Mouse (Mus musculus) ES-E14 (cell line): ENCODE data around the gene Eepd1. TPM values are rescaled to one million over a fixed set of nuclear protein-coding genes. Genes with fewer than 3 reads are reported as not detected.
"Not testable (repeated sequence)": the region's sequence is repeated elsewhere in the genome, so short reads cannot be mapped to it uniquely, and the experiment has no call there.

ENCODE experiments used
- DNase-seq: peaks from one replicate; pipeline ENCODE4 v3.0.0-alpha.2; 2013; ENCODE audit warnings: low read depth, low spot score
- H3K27ac ChIP-seq: 2 replicates; pipeline ENCODE4 v1.5.1; 2012; ENCODE audit warnings: low read depth, mild to moderate bottlenecking, low read length, moderate library complexity, mixed read lengths; ENCODE audit not compliant: poor library complexity, insufficient read depth, severe bottlenecking
- H3K36me3 ChIP-seq: 2 replicates; pipeline ENCODE4 v1.6.1; 2012; ENCODE audit warnings: mild to moderate bottlenecking, low read length, moderate library complexity, mixed read lengths; ENCODE audit not compliant: control insufficient read depth, poor library complexity, insufficient read depth, severe bottlenecking
- H3K4me1 ChIP-seq, 2 experiments: fragments of 150-350 bp in 1 of 2; sonication (generic) in 1 of 2; 2 replicates each; pipeline ENCODE4 v1.6.1; 2012; ENCODE audit warnings: low read length in 2 of 2, mild to moderate bottlenecking in 1 of 2, mixed read lengths in 1 of 2; ENCODE audit not compliant: control insufficient read depth in 2 of 2, insufficient read depth in 2 of 2, poor library complexity in 1 of 2
- H3K4me3 ChIP-seq, 2 experiments: fragments of 150-350 bp in 1 of 2; sonication (generic) in 1 of 2; 2 replicates each; pipeline ENCODE4 v1.5.1; 2012; ENCODE audit warnings: low read length in 2 of 2, low read depth in 1 of 2, mild to moderate bottlenecking in 1 of 2, mixed read lengths in 1 of 2; ENCODE audit not compliant: insufficient read depth in 1 of 2, poor library complexity in 1 of 2, severe bottlenecking in 1 of 2
- H3K9ac ChIP-seq: 2 replicates; pipeline ENCODE4 v1.6.1; 2012; ENCODE audit warnings: low read depth, mild to moderate bottlenecking, low read length, mixed read lengths; ENCODE audit not compliant: poor library complexity, insufficient read depth, severe bottlenecking
- H3K9me3 ChIP-seq: fragments of 150-350 bp; sonication (generic); 2 replicates; pipeline ENCODE4 v1.6.1; 2012; ENCODE audit warnings: low read depth, mild to moderate bottlenecking, low read length; ENCODE audit not compliant: control insufficient read depth, insufficient read depth
- CHD2 ChIP-seq: IDR thresholded peaks from 2 replicates; pipeline ENCODE4 v1.6.1; 2014; ENCODE audit warnings: mild to moderate bottlenecking, low read depth, low read length, inconsistent platforms
- HCFC1 ChIP-seq: IDR thresholded peaks from 2 replicates; pipeline ENCODE4 v1.6.1; 2012; ENCODE audit warnings: low read length, inconsistent platforms, borderline replicate concordance; ENCODE audit not compliant: insufficient read depth
- MAFK ChIP-seq: IDR thresholded peaks from 2 replicates; pipeline ENCODE4 v1.6.1; 2014; ENCODE audit warnings: mild to moderate bottlenecking, low read depth, low read length, inconsistent platforms; ENCODE audit not compliant: insufficient read depth
- ZC3H11A ChIP-seq: IDR thresholded peaks from 2 replicates; pipeline ENCODE4 v1.6.1; 2012; ENCODE audit warnings: low read depth, mild to moderate bottlenecking, inconsistent platforms, low read length, borderline replicate concordance
- ZNF384 ChIP-seq: IDR thresholded peaks from 2 replicates; pipeline ENCODE4 v1.6.1; 2012; ENCODE audit warnings: low read depth, low read length, inconsistent platforms
- in situ Hi-C, 2 experiments: fragments of 600-800 bp; cut with MboI; formaldehyde crosslinking; loops; one replicate each; pipeline ENCODE4 v1.15.1; 2025; ENCODE audit warnings: low sequenced_read_pairs in 2 of 2, inconsistent platforms in 1 of 2; ENCODE audit not compliant: unreplicated experiment in 2 of 2
- total RNA-seq: library from RNA; depleted of rRNA; stranded (reverse); fragments of 300-350 nt; gene quantifications from 2 replicates; pipeline ENCODE4 v1.2.3, GENCODE M21; 2012; rRNA removed

Eepd1 gene
- 2.3 and 3.5 TPM in 2 replicates for total RNA-seq

DNA sequence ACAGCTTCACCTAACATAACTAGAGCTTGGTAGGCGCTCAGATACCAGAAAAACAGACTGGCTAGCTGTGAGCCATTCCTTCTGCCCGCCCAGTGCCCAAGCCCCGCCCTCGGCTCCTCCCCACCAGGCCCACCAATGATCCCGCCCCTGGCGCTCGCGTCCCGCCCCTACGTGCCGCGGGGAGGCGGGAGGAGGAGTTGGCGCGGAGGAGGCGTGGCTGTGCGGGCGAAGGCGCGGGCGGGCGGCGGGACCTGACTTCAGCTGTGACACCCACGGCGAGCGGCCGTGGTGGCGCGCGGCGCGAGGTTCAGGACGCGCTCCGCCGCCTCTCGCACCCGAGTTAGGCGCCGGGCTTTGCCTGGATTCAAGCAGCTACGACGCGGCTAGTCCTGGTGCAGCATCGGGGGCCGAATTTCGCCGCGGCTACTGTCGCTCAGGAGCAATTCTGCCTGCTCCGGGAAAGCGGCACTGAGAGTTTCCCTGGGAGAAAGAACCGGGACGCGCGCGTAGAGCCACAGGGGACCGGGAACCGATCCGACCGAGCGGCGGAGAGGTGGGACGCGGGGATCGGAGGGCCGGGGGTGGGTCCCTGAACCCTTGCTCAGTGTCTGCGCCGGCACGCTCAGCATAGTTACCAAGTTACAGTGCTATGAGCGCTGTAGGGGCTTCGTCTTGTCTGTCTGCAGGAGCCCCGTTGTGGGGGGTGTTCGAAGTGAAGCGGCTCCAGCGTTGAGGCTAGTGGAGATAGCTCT lies at the start of gene Eepd1:
Gene Eepd1, plus strand, starts transcription at position 204 of the 752 bp plus-strand sequence.
- Histone ChIP-seq H3K9me3 (no peaks in the 10 kb centered on the region), H3K4me3 (peak within 1 kb of the TSS; percentile 68 to 93), H3K9ac (peak within 1 kb of the TSS; percentile 53), H3K27ac (no peak within 1 kb of the TSS), H3K4me1 (peaks cover 0 to 2% of the 10 kb centered on the region in 2 experiments; a peak in 1 of 4 replicates), H3K36me3 (no peaks in the 10 kb centered on the region)
- TF ChIP-seq HCFC1 (no peak), ZC3H11A (no peak), CHD2 (no peak), MAFK (no peak)
- DNase-seq: peak; percentile 78
- in situ Hi-C loops: no loop called here

GRCm38 (mm10) chr9:25438836-25439235 lies 42.5 kb upstream of the Eepd1 start:
- Histone ChIP-seq H3K27ac (no peak overlapping the region), H3K9me3 (no peaks in the 10 kb centered on the region), H3K9ac (no peak overlapping the region), H3K36me3 (no peaks in the 10 kb centered on the region), H3K4me3 (no peak overlapping the region), H3K4me1 (no peaks in the 10 kb centered on the region)
- DNase-seq: no peak
- in situ Hi-C loops: no loop called here
- TF ChIP-seq CHD2 (no peak), ZC3H11A (no peak), MAFK (no peak), HCFC1 (no peak), ZNF384 (no peak)

GRCm38 (mm10) chr9:25440046-25440445 lies 41.3 kb upstream of the Eepd1 start:
- H3K9me3 ChIP-seq, H3K9ac ChIP-seq, H3K36me3 ChIP-seq, H3K4me3 ChIP-seq, H3K4me1 ChIP-seq, DNase-seq, in situ Hi-C loops, H3K27ac ChIP-seq: not testable (repeated sequence)

DNA sequence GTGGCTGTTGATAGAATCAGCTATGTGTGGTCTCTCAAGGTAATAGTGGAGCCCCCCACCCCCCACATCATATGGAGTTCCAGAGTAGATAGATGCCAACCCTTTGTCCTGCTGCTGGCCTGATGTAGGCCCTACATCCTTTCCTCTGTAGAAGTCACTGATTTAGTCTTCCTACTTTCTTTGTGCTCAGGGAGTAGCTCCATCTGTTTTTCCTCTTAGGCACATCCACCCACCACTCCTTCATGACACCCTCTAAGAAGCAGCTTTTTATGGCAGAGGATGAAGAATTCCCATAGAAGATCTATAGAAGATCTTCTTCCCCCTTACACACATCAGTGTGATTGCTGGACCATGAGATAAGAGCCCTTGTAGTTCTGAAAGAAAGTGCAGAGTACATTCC lies 39.3 kb upstream of the Eepd1 start:
- H3K4me3 ChIP-seq: no peak overlapping the region
- no peaks in the 10 kb centered on the region for H3K36me3 ChIP-seq
- in situ Hi-C loops: no loop called here
- H3K9ac ChIP-seq: no peak overlapping the region
- TF ChIP-seq HCFC1 (no peak), CHD2 (no peak), MAFK (no peak), ZC3H11A (no peak), ZNF384 (no peak)
- H3K4me1 ChIP-seq: no peaks in the 10 kb centered on the region
- no peak overlapping the region for H3K27ac ChIP-seq
- no peak for DNase-seq
- H3K9me3 ChIP-seq: no peaks in the 10 kb centered on the region

- DNase-seq: no peak
- Histone ChIP-seq H3K27ac (no peak overlapping the region), H3K36me3 (no peaks in the 10 kb centered on the region), H3K4me3 (no peak overlapping the region), H3K4me1 (no peaks in the 10 kb centered on the region), H3K9ac (no peak overlapping the region), H3K9me3 (no peaks in the 10 kb centered on the region)
- in situ Hi-C loops: no loop called here
- TF ChIP-seq ZNF384 (no peak), HCFC1 (no peak), MAFK (no peak), CHD2 (no peak), ZC3H11A (no peak)
Observed at GRCm38 (mm10) chr9:25443029-25443428, 38.3 kb upstream of the Eepd1 start.
